Mouse (Mus musculus) frontal cortex, postnatal 14 days (tissue): ENCODE measurements around the gene Hebp1.

Experiments
- DNase-seq, 2 experiments: peaks; one replicate each; pipeline ENCODE4 v3.0.0; 2022; ENCODE audit warnings: low spot score in 2 of 2

Gene Hebp1

GRCm38 (mm10) chr6:135197446-135197845 is 376 bp downstream of the Hebp1 start:
- DNase-seq: no peak

DNA sequence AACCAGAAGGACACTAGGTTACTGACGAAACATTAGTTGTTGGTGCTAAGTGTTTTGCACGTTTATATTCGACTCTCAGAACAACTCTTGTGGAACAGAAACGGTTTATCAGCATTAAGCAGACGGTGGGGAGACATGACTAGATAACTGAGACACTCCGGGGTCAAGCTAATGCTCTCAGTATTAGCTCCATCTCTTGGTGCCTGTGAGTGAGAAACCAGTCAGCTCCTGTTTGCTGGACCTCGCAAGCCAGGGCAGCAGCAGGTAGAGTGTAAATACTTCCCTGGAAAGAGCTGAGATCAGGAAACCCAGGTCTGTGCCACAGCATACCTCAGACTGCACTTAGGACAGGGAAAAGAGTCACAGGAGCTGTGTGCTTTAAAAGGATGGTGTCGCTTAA is 1.1 kb downstream of the Hebp1 start:
- DNase-seq: no peak

GRCm38 (mm10) chr6:135194907-135195306 is 2.9 kb downstream of the Hebp1 start:
- DNase-seq: no peak

GRCm38 (mm10) chr6:135193733-135194132 is 4.1 kb downstream of the Hebp1 start:
- DNase-seq: no peak

DNA sequence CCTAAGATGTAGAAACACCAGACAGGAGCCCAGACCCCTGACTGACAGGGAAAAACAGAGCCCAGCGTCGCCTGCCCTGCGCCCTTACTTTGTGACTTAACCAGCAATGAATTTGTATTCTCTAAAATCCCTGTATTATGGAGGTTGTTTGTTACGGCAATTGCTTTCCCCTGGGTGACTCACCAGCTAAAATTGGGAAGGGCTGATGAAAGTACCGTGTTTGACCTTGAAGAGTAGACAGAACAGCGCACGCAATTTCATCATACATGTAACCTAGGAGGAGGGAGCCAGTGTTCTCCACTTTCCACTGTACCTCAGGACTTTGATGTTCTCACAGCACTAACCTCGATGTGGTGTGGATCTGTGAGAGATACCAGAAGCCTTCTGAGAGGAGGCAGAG is 4.8 kb downstream of the Hebp1 start:
- no peak for DNase-seq

DNA sequence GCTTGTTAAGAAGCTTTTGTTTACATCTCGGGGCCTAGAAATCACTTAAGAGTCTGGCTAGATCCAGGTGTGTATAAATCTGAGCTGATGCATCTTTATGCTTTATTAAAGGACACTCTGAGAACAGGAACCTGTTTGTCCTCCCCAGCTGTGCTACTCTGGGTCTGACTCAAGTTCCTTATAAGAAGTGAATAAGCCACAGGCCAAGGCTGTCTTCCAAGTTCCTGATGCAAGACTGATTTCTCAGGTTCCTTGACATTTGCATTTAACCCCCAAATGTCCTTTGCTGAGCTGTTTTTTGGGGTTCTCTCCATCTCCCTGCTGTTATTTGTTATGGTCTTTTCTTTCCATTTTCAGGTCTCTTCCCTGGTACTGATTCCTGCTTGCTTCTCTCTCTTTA is 5.9 kb downstream of the Hebp1 start:
- DNase-seq: no peak

DNA sequence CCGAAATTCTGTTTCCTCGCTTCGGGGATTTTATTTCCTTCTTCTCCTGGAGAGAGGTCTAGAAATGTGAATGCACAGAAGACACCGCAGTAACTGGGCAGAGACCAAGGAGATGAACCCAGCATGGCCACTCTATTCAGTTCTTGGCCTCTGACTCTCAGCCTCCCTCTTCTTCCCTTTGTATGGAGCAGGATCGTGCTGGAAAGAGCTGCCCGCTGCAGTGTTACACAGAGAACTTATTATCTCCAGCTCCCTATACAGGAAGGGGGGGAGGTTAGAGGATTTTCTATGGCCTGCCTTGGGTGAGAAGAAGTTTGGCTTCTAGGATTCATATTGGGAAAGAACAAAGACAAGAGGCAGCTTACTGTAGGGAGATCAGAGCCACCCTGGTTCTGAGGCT is 7.7 kb downstream of the Hebp1 start:
- DNase-seq: no peak

- no peak for DNase-seq
Measured at GRCm38 (mm10) chr6:135188629-135189028, 9.2 kb downstream of the Hebp1 start.

- DNase-seq: no peak
Measured at GRCm38 (mm10) chr6:135187076-135187917, 10.5 kb downstream of the Hebp1 start.

- DNase-seq: no peak
Measured at GRCm38 (mm10) chr6:135183961-135184360, 13.9 kb downstream of the Hebp1 start.

DNA sequence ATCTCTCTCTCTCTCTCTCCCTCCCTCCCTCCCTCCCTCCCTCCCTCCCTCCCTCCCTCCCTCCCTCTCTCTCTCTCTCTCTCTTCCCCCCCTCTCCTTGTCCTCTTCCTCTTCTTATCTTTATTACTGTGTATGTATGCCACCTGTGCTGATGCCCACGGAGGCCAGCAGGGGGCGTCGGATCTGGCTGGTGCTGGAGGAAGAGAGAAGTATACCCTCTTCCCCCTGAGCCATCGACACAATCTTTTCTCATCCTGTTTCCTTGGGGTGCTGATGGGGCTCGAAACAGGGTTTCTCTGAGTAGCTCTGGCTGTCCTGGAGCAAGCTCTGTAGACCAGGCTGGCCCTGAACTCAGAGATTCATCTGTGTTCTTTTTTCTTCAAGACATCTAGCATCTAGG is 14.9 kb downstream of the Hebp1 start:
- DNase-seq: no peak

GRCm38 (mm10) chr6:135178599-135178998 is 19.2 kb downstream of the Hebp1 start:
- no peak for DNase-seq

- DNase-seq: no peak
Measured at GRCm38 (mm10) chr6:135177271-135177670, 20.6 kb downstream of the Hebp1 start.

- DNase-seq: no peak
Measured at GRCm38 (mm10) chr6:135175014-135175413, 22.8 kb downstream of the Hebp1 start.

- DNase-seq: no peak
Measured at GRCm38 (mm10) chr6:135171736-135172135, 26.1 kb downstream of the Hebp1 start.

GRCm38 (mm10) chr6:135169246-135169645 is 28.6 kb downstream of the Hebp1 start:
- DNase-seq: no peak

DNA sequence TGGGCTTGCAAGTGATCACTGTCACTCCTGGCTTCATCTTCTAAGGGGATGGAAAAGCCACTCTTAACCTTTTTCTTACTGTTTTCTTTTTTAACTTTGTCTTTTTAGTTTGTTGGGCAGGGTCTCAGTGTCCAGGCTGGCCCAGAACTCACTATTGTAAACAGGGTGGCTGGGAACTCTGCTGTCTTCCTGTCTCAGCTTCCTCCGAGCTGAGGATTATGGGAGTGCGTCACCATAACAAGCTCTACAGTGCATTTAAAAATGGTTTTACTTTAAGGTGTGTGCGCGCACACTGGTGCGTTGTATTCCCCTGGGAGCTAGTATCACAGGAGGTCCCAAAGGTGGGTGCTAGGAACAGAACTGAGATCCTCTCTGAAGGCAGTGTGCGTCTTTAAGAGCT is 29.4 kb downstream of the Hebp1 start:
- DNase-seq: no peak

DNA sequence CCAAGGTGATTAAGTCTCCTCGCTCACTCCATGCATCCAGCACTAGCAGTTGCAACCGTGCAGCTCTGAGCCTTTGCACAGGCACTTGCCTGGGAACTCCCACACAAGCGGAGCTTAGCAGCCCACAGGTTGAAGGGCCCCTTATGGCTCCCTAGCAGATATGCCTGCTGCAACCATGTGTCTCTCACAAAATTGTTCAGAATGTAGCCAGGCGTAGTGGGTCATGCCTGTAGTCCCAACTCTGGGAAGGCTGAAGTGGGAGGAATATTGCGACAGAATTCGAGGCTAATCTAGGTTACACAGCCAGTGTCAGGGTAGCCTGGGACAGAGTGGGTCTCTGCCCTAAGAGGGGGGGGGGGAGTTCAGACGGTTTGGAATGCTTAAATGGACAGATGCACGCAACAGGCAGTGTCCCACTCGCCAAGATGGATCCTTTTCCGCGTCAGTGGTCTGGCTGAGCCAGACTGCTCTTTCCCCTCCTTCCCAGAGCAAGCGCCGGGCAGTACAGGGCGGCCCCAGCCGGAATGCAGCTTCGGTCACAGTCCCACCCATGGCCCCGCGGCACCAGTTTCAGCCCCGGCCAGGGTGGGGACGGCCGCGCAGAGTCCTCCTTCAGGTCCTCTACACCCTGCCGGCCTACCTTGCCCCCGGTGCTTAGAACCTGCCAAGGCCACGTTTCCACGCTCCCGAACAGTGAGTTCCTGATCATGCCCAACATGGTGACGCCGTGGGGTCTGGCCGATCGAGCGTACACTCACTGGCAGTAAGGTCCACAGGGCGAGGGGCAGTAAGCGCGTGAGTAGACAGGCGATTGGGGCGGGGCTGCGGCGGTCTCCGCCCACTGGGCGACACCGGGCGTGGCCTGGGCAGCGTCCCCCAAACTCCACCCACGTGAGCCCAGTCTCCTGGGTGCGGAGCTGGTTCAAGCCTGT is 30.2 kb downstream of the Hebp1 start:
- DNase-seq: peak; percentile 51 to 61

GRCm38 (mm10) chr6:135166712-135167111 is 31.1 kb downstream of the Hebp1 start:
- DNase-seq: no peak

GRCm38 (mm10) chr6:135166262-135166661 is 31.6 kb downstream of the Hebp1 start:
- DNase-seq: no peak

DNA sequence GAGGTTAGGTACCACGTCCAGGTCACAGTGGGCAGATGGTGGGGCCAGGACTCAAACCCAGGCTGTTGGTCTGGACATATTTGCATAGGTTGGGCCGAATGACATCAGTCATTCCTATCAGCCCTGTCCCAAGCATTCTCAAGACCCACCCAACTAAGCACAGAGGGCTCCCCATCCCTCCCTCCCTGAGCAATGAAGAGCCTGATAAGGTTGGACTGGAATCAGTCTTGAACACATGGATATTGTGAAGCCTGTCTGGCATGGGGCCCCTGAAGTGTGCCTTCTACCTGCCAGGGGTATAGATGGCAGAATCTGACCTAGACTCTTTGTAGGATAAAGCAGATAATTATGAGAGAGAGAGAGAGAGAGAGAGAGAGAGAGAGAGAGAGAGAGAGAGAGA is 32.1 kb downstream of the Hebp1 start:
- DNase-seq: no peak

DNA sequence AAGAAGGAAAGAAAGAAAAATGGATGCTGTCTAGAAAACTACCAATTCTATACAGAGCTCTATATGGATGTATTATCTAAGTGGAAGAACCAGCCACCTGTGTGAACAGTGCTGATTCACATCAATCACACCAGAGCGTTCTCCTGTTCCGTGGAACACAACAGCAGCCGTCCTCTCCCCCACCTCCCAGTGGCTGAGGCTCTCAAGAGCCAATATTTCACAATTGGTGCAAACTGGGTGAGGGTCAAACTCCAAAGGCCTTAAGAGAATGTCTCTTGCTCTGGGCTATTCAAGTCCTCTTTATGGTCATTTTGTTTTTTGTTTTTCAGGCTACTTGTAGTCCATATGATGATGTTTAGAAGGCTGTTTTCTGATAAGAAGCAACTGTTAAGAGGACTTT is 32.6 kb downstream of the Hebp1 start:
- no peak for DNase-seq

DNA sequence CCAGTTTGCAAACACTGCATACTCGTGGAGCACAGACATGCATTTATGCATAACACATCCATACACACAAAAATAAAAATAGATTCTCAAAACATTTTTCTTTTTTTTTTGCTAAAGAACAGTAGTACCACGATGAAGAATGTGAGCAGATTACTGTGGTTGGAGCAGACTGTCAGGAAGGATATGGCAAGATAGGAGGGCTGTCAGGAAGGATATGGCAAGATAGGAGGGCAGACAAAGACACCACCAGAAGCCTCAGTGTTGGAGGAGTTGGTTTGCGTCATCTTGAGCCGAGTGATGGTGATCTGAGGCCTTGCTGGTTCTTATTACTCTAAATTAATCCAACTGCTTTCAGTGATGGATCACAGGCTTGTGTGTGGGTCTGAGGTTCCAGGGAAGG is 35.0 kb downstream of the Hebp1 start:
- no peak for DNase-seq
